Mouse (Mus musculus) liver, embryonic 14.5 days (tissue): Measurements from ENCODE around the gene Itgb1. TPM values are rescaled to one million over a fixed set of nuclear protein-coding genes. Genes with fewer than 3 reads are reported as not detected.

Experiments used
- ATAC-seq: fragments of 200-750 bp; cut with Nextera tagmentation; 2 replicates; pipeline ENCODE4 v1.8.0; 2017; ENCODE audit warnings: moderate number of reproducible peaks, mild to moderate bottlenecking, moderate library complexity; ENCODE audit not compliant: insufficient read depth
- DNase-seq, 3 experiments: peaks; one replicate each; pipeline ENCODE4 v3.0.0-alpha.2; 2012 to 2013; ENCODE audit warnings: low read depth in 3 of 3, low spot score in 3 of 3
- H3K27ac ChIP-seq: fragments of 300-500 bp; sonication (generic); 2 replicates; pipeline ENCODE4 v1.5.1; 2014; ENCODE audit warnings: moderate library complexity, mild to moderate bottlenecking, control low read depth, inconsistent platforms
- H3K27me3 ChIP-seq: fragments of 300-500 bp; sonication (generic); 2 replicates; pipeline ENCODE4 v1.6.1; 2014; ENCODE audit warnings: mild to moderate bottlenecking, low read length, moderate library complexity; ENCODE audit not compliant: control insufficient read depth, insufficient read depth
- H3K36me3 ChIP-seq: fragments of 300-500 bp; sonication (generic); replicated peaks from 2 replicates; pipeline ENCODE4 v1.6.1; 2014; ENCODE audit warnings: low read depth; ENCODE audit not compliant: control insufficient read depth, insufficient read depth
- H3K4me1 ChIP-seq, 2 experiments: fragments of 200-500 bp in 1 of 2; fragments of 300-500 bp in 1 of 2; sonication (generic) in 1 of 2; replicated peaks; 2 replicates each; pipeline ENCODE4 v1.6.1; 2012 to 2014; ENCODE audit warnings: antibody characterized with exemption in 1 of 2, inconsistent platforms in 1 of 2, low read length in 1 of 2; ENCODE audit not compliant: control insufficient read depth in 2 of 2, insufficient read depth in 2 of 2
- H3K4me2 ChIP-seq: fragments of 300-500 bp; sonication (generic); 2 replicates; pipeline ENCODE4 v1.6.1; 2014; ENCODE audit warnings: low read depth, mild to moderate bottlenecking, control low read depth, moderate library complexity
- H3K4me3 ChIP-seq, 2 experiments: fragments of 200-500 bp in 1 of 2; fragments of 300-500 bp in 1 of 2; sonication (generic) in 1 of 2; 2 replicates each; pipeline ENCODE4 v1.5.1; 2012 to 2014; ENCODE audit warnings: low read depth in 2 of 2, low read length in 2 of 2, mild to moderate bottlenecking in 2 of 2, control low read depth in 1 of 2, inconsistent platforms in 1 of 2, moderate library complexity in 1 of 2; ENCODE audit not compliant: insufficient read depth in 1 of 2
- H3K9ac ChIP-seq: fragments of 300-500 bp; sonication (generic); replicated peaks from 2 replicates; pipeline ENCODE4 v1.6.1; 2014; ENCODE audit warnings: mild to moderate bottlenecking, control low read depth, moderate library complexity
- H3K9me3 ChIP-seq: fragments of 300-500 bp; sonication (generic); 2 replicates; pipeline ENCODE4 v1.6.1; 2016; ENCODE audit warnings: low read length, mixed read lengths; ENCODE audit not compliant: control insufficient read depth
- CTCF ChIP-seq: IDR thresholded peaks from 2 replicates; pipeline ENCODE4 v1.5.1; 2016; ENCODE audit warnings: antibody characterized with exemption, low read depth, control low read depth
- EP300 ChIP-seq: IDR thresholded peaks from 2 replicates; pipeline ENCODE4 v1.6.1; 2016; ENCODE audit warnings: antibody characterized with exemption, low read depth
- WGBS: fragments of 180-500 bp; shearing (Covaris S2); extraction: QIAGEN DNeasy Blood & Tissue Kit; methylation state at CpG from one replicate; pipeline ENCODE4 v1.1.7; 2014; ENCODE audit not compliant: insufficient replicate concordance; 5-methylcytosine and 5-hydroxymethylcytosine counted together
- polyA plus RNA-seq, 2 experiments: library from polyadenylated mRNA; depleted of rRNA in 1 of 2; stranded (reverse) in 1 of 2; unstranded in 1 of 2; fragments of >200 nt; fragmentation: Nextera tagmentation in 1 of 2; extraction: Ambion mirVana in 1 of 2; gene quantifications; 2 replicates each; pipeline versions ENCODE4 v1.2.1 to v1.2.3; 2012 to 2014

Gene Itgb1
- polyA plus RNA-seq, 2 experiments: 42.4 to 74.1 TPM

DNA sequence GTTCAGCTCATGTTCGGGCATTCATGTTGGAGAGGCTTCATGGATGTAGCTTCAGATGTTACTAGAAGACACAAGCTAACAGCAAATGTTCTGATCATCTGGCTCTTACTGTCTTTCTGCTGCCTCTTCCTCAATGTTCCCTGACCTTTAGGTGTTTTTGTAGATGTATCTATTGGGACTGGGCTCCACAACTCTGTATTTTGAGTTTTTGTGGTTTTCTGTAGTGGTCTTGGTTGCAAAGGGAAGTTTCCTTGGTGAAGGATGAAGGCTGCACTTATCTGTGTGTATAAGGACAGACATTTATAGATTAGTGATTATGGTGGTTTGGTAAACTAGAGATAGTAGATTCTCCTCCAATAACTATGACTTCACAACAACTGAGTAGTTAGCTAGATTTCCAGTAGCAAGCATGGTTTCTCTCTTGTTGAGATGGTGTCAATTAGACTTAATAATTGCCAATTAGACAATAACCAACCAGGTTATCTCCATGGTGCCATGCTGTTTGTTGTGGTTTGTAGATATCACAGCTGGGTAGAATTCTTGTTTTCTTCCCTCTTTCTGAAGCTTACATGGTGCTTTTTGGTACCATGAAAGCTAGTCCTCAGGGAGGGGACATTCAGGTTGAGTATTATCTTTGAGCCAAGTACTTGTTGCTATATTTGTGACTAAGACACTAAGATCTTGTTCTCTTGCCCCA is 11.4 kb downstream of the Itgb1 start:
- ATAC-seq (peak; percentile 64), DNase-seq (no peak)
- Histone ChIP-seq H3K4me3 (no peak overlapping the region), H3K27me3 (no peaks in the 10 kb centered on the region), H3K27ac (peak overlapping the region; percentile 69), H3K4me2 (peak overlapping the region; percentile 51), H3K36me3 (no peaks in the 10 kb centered on the region), H3K9me3 (no peaks in the 10 kb centered on the region), H3K4me1 (peaks cover 35 to 36% of the 10 kb centered on the region in 2 experiments), H3K9ac (no peak overlapping the region)
- TF ChIP-seq EP300 (no peak), CTCF (no peak)
- WGBS: 41% methylated on average over 1 of the region's 1 CpGs

DNA sequence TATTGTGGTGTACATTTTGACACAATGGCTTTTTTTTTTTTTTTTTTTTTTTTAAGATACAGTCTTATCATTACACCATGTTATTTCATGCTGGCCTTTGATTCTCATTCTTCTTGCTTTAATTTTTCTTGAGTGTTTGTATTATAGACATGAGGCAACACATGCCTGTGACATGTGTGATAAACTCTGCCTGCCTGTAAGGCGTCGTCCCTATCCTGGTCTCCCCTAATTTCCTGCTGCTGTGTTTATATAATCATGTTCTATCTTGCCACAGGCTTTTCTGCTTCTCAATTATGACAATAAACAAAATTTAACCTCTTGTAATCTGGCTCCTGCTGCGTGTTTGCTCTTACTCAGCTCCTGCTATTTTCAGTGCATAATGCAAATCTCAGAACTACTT is 12.5 kb downstream of the Itgb1 start:
- Histone ChIP-seq H3K9ac (no peak overlapping the region), H3K9me3 (no peaks in the 10 kb centered on the region), H3K4me3 (no peak overlapping the region), H3K4me1 (peaks cover 30 to 32% of the 10 kb centered on the region in 2 experiments), H3K27me3 (no peaks in the 10 kb centered on the region), H3K4me2 (no peak overlapping the region; the same call in 1 of the 2 replicates), H3K36me3 (no peaks in the 10 kb centered on the region), H3K27ac (no peak overlapping the region)
- ATAC-seq (no peak), DNase-seq (no peak)
- TF ChIP-seq CTCF (no peak), EP300 (no peak)
- 46% methylated on average over 3 of the region's 3 CpGs for WGBS

DNA sequence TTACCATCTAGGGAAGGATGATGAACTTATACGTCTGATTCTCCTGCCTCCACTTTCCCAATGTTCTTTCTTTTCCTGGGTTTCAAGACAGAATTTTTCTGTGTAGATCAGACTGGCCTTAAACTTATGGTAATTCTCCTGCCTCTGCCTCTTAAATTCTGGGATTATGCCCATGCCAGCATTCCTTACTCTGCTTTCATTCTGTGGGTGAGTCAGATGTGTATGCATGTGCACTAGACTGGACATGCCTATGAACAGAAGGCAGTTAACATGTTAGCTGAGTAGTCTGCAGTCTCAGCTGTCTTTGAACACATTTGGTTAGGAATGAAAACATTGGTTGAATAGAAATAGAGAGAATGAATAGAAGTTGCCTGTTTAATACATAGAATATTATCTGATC is 18.9 kb downstream of the Itgb1 start:
- Histone ChIP-seq H3K27me3 (no peaks in the 10 kb centered on the region), H3K4me1 (0 out of 4 replicates have a peak, but pooled peaks cover 2% of the 10 kb centered on the region in 2 experiments), H3K9me3 (no peaks in the 10 kb centered on the region), H3K36me3 (peaks cover 12% of the 10 kb centered on the region), H3K4me3 (no peak overlapping the region), H3K4me2 (no peak overlapping the region), H3K9ac (no peak overlapping the region), H3K27ac (no peak overlapping the region)
- ATAC-seq (no peak), DNase-seq (no peak)
- TF ChIP-seq CTCF (no peak), EP300 (no peak)
- 84% methylated on average over 1 of the region's 1 CpGs for WGBS

DNA sequence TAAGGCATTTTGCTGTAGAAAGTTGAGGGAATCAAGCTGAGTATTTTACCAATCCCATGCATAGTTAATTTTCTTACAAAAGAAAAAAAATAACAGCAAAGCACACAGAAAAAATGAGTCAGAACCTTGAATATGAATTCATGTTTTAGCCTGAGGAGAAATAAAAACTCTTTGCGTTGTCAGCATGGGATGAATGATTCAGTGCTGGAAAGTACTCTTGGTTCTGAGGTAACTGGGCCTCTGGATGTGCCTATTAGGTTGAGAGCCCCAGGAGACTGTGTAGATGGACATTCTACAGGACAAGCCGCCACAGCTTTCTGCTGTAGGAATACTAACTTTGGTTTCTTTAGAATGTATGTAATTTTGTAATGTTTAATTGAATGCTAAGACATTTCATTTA is 19.4 kb downstream of the Itgb1 start:
- Histone ChIP-seq H3K4me1 (0 out of 4 replicates have a peak, but pooled peaks cover 2% of the 10 kb centered on the region in 2 experiments), H3K27me3 (no peaks in the 10 kb centered on the region), H3K9me3 (no peaks in the 10 kb centered on the region), H3K4me3 (no peak overlapping the region), H3K27ac (no peak overlapping the region), H3K4me2 (no peak overlapping the region), H3K36me3 (peaks cover 12% of the 10 kb centered on the region), H3K9ac (no peak overlapping the region)
- ATAC-seq: no peak
- no peak for DNase-seq
- TF ChIP-seq EP300 (no peak), CTCF (no peak)
- WGBS: 81% methylated on average over 2 of the region's 2 CpGs

DNA sequence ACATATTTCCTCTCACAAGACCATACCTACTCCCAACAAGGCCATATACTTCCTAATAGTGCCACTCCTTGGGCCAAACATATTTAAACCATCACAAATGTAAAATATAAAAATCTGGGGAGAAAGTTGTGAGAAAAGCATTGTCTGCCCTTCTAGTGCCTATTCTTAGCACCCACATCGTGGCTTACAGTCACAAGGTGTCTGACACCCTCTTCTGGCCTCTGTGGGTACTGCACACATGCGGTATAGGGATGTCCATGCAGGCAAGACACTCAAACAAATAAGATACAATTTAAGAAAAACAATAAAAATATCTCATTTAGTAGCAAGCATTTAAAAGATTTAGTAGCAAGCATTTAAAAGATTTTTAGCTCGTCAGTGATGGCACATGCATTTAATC is 23.8 kb downstream of the Itgb1 start:
- ATAC-seq (peak; percentile 67; the same call in 1 of the 2 replicates), DNase-seq (peak; percentile 55 to 60 (median 60))
- no peaks in the 10 kb centered on the region for H3K9me3 ChIP-seq
- H3K4me1 ChIP-seq: 0 out of 4 replicates have a peak, but pooled peaks cover 0 to 2% of the 10 kb centered on the region in 2 experiments
- H3K4me2 ChIP-seq: no peak overlapping the region
- no peaks in the 10 kb centered on the region for H3K27me3 ChIP-seq
- peaks cover 43% of the 10 kb centered on the region for H3K36me3 ChIP-seq
- WGBS: 32% methylated on average over 3 of the region's 3 CpGs
- TF ChIP-seq CTCF: peak; percentile 88
- no peak for TF ChIP-seq EP300
- no peak overlapping the region for H3K9ac ChIP-seq
- H3K4me3 ChIP-seq: no peak overlapping the region
- no peak overlapping the region for H3K27ac ChIP-seq
